Mouse (Mus musculus) stomach, postnatal 0 days (tissue): ENCODE data around the gene Spint2. TPM values are rescaled to one million over a fixed set of nuclear protein-coding genes. Genes with fewer than 3 reads are reported as not detected.

Experiments
- ATAC-seq: fragments of 200-750 bp; cut with Nextera tagmentation; 2 replicates; pipeline ENCODE4 v1.8.0; 2017; ENCODE audit not compliant: low FRiP score, low TSS enrichment
- DNase-seq: peaks from one replicate; pipeline ENCODE4 v3.0.0-alpha.2; 2016; ENCODE audit warnings: low spot score
- H3K27ac ChIP-seq: fragments of 300-500 bp; sonication (generic); replicated peaks from 2 replicates; pipeline ENCODE4 v1.5.1; 2014; ENCODE audit warnings: mild to moderate bottlenecking, control low read depth
- H3K27me3 ChIP-seq: fragments of 300-500 bp; sonication (generic); 2 replicates; pipeline ENCODE4 v1.6.1; 2014; ENCODE audit warnings: low read length; ENCODE audit not compliant: control insufficient read depth, insufficient read depth
- H3K36me3 ChIP-seq: fragments of 300-500 bp; sonication (generic); 2 replicates; pipeline ENCODE4 v1.6.1; 2014; ENCODE audit warnings: low read length, mixed read lengths; ENCODE audit not compliant: control insufficient read depth, insufficient read depth
- H3K4me1 ChIP-seq: fragments of 300-500 bp; sonication (generic); replicated peaks from 2 replicates; pipeline ENCODE4 v1.6.1; 2014; ENCODE audit warnings: antibody characterized with exemption; ENCODE audit not compliant: control insufficient read depth, insufficient read depth
- H3K4me2 ChIP-seq: fragments of 300-500 bp; sonication (generic); replicated peaks from 2 replicates; pipeline ENCODE4 v1.6.1; 2014; ENCODE audit warnings: low read depth, mild to moderate bottlenecking, control low read depth, moderate library complexity
- H3K4me3 ChIP-seq: fragments of 300-500 bp; sonication (generic); 2 replicates; pipeline ENCODE4 v1.5.1; 2014; ENCODE audit warnings: low read depth, low read length, control low read depth
- H3K9ac ChIP-seq: fragments of 300-500 bp; sonication (generic); 2 replicates; pipeline ENCODE4 v1.6.1; 2014; ENCODE audit warnings: mild to moderate bottlenecking, low read length, control low read depth, mixed read lengths
- H3K9me3 ChIP-seq: fragments of 300-500 bp; sonication (generic); 2 replicates; pipeline ENCODE4 v1.6.1; 2016; ENCODE audit warnings: low read length; ENCODE audit not compliant: control insufficient read depth
- CTCF ChIP-seq: IDR thresholded peaks from 2 replicates; pipeline ENCODE4 v1.5.1; 2016; ENCODE audit warnings: antibody characterized with exemption, low read depth, mild to moderate bottlenecking, moderate library complexity
- EP300 ChIP-seq: optimal IDR thresholded peaks from 2 replicates; pipeline ENCODE3; 2016; ENCODE audit warnings: antibody characterized with exemption
- WGBS: fragments of 180-500 bp; shearing (Covaris S2); extraction: QIAGEN DNeasy Blood & Tissue Kit; methylation state at CpG from one replicate; pipeline ENCODE4 v1.1.7; 2014; 5-methylcytosine and 5-hydroxymethylcytosine counted together
- polyA plus RNA-seq: library from polyadenylated mRNA; unstranded; fragments of >200 nt; fragmentation: Nextera tagmentation; extraction: Ambion mirVana; gene quantifications from 2 replicates; pipeline ENCODE4 v1.2.1, GENCODE M21; 2015

Spint2 gene
- polyA plus RNA-seq, 1 experiment from 2014 or later, result 638 TPM

GRCm38 (mm10) chr7:29291616-29292457 lies 10.1 kb upstream of the Spint2 start:
- no peak overlapping the region; the same call in 1 of the 2 replicates for H3K4me3 ChIP-seq
- no peak for ATAC-seq
- H3K9ac ChIP-seq, result no peak overlapping the region
- H3K4me1 ChIP-seq, result peaks cover 5% of the 10 kb centered on the region; the same call in 1 of the 2 replicates
- H3K36me3 ChIP-seq, result no peaks in the 10 kb centered on the region
- H3K9me3 ChIP-seq, result no peaks in the 10 kb centered on the region
- DNase-seq, result no peak
- H3K27ac ChIP-seq, result peak overlapping the region; percentile 77
- WGBS, result 21% methylated on average over 6 of the region's 7 CpGs
- no peaks in the 10 kb centered on the region for H3K27me3 ChIP-seq
- H3K4me2 ChIP-seq, result peak overlapping the region; percentile 41
- peak; percentile 27 for TF ChIP-seq EP300
- no peak for TF ChIP-seq CTCF

GRCm38 (mm10) chr7:29290691-29291485 lies 9.2 kb upstream of the Spint2 start:
- DNase-seq (no peak), ATAC-seq (no peak)
- TF ChIP-seq CTCF (no peak), EP300 (no peak)
- H3K36me3 ChIP-seq, result no peaks in the 10 kb centered on the region
- H3K9ac ChIP-seq, result peak overlapping the region; percentile 35; the same call in 1 of the 2 replicates
- peak overlapping the region; percentile 41 for H3K4me2 ChIP-seq
- H3K27ac ChIP-seq, result peak overlapping the region; percentile 77
- H3K9me3 ChIP-seq, result no peaks in the 10 kb centered on the region
- H3K4me1 ChIP-seq, result peaks cover 5% of the 10 kb centered on the region; the same call in 1 of the 2 replicates
- H3K4me3 ChIP-seq, result peak overlapping the region; percentile 55; the same call in 1 of the 2 replicates
- no peaks in the 10 kb centered on the region for H3K27me3 ChIP-seq
- WGBS, result 34% methylated on average over 11 of the region's 11 CpGs

GRCm38 (mm10) chr7:29289856-29290255 lies 8.1 kb upstream of the Spint2 start:
- H3K9me3 ChIP-seq, result no peaks in the 10 kb centered on the region
- H3K27ac ChIP-seq, result peak overlapping the region; percentile 90
- H3K4me1 ChIP-seq, result peaks cover 5% of the 10 kb centered on the region; the same call in 1 of the 2 replicates
- no peak for ATAC-seq
- TF ChIP-seq CTCF (no peak), EP300 (no peak)
- H3K36me3 ChIP-seq, result no peaks in the 10 kb centered on the region
- peak overlapping the region; percentile 88 for H3K4me2 ChIP-seq
- H3K4me3 ChIP-seq, result peak overlapping the region; percentile 55
- peak overlapping the region; percentile 67 for H3K9ac ChIP-seq
- H3K27me3 ChIP-seq, result no peaks in the 10 kb centered on the region
- DNase-seq, result no peak
- 69% methylated on average over 6 of the region's 6 CpGs for WGBS

GRCm38 (mm10) chr7:29288942-29289638 lies 7.4 kb upstream of the Spint2 start, which contains the start of gene Ppp1r14a:
Ppp1r14a (plus strand) TSS chr7:29289308.
- ATAC-seq, result peak; percentile 16; the same call in 1 of the 2 replicates
- DNase-seq, result peak; percentile 78
- Histone ChIP-seq H3K9ac (peak within 1 kb of the TSS; percentile 67), H3K4me1 (peaks cover 5% of the 10 kb centered on the region; the same call in 1 of the 2 replicates), H3K27me3 (no peaks in the 10 kb centered on the region), H3K9me3 (no peaks in the 10 kb centered on the region), H3K4me3 (peak within 1 kb of the TSS; percentile 55), H3K27ac (peak within 1 kb of the TSS; percentile 90), H3K4me2 (peak within 1 kb of the TSS; percentile 88), H3K36me3 (no peaks in the 10 kb centered on the region)
- TF ChIP-seq EP300 (no peak), CTCF (peak; percentile 83)
- WGBS, result 1% methylated on average over 49 of the region's 59 CpGs

GRCm38 (mm10) chr7:29288079-29288478 lies 6.4 kb upstream of the Spint2 start:
- Histone ChIP-seq H3K4me1 (peaks cover under 1% of the 10 kb centered on the region; the same call in 1 of the 2 replicates), H3K9ac (no peak overlapping the region), H3K9me3 (no peaks in the 10 kb centered on the region), H3K27ac (no peak overlapping the region), H3K36me3 (no peaks in the 10 kb centered on the region), H3K4me3 (no peak overlapping the region), H3K27me3 (no peaks in the 10 kb centered on the region), H3K4me2 (no peak overlapping the region)
- WGBS, result 80% methylated on average over 2 of the region's 2 CpGs
- ATAC-seq (peak; percentile 72), DNase-seq (peak; percentile 66)
- TF ChIP-seq CTCF, result no peak
- TF ChIP-seq EP300, result no peak
